Mouse (Mus musculus): ENCODE data around the gene Arpp21.

DNA sequence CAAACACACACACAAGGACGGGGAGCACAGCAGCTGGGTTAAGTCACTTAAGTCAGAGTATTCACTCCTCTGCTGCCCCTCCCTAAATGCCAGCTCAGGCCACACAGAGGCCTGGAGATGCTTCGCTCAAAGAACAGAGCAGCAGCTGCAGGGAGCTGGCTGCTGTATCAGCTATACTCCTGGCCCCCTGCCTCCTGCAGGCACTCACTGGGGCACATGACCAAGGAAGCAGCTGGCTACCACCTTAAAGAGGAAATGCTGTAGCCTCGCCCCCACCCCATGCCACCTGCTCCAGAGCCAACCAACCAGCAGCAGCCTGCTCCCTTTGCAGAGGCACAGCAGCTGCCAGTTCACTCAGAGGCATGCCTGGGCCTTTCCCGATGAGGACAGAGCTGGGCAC is 28.0 kb downstream of the Arpp21 start:
- TF ChIP-seq EP300 (IDR thresholded peaks at IDR 0.05; ENCODE audit: insufficient read depth, low read depth, low read length): no peak
- TF ChIP-seq CTCF (IDR thresholded peaks at IDR 0.05): no peak
- no peak for TF ChIP-seq POLR2A (IDR thresholded peaks at IDR 0.05; ENCODE audit: insufficient read depth, low read depth, low read length)

All from heart, adult 2 months (tissue).